Comparison of ENCODE assay signal across 11 mouse cellular contexts in the genomic region with DNA sequence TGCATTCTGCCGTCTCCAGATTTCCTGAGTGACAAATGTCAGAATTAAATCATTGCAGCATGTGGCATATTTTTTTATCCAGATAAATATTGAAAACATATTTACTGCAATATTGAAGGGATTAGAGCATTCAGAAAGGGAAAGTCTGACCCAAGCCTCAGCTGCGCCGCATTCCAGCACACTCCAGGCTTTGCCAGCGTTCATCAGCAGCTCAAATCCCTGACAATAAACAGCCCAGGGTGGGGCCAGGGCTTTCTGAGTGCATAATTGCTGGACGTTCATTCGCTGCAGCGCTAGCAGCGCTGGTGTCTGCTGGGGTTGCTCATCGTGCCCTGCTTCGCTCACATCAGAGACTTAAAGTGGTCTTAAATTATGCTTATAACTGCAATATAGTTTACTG.
A peak's percentile ranks its signal among the peaks of the same experiment; 100 is the strongest.
DNase-seq lines count a peak whose midpoint lies in the region; ATAC-seq and TF ChIP-seq lines count a peak whose summit lies in the region.
"Had no signal": no experiment of that assay in that cellular context is flagged by ENCODE, and none has a peak within 500 bp of the region (broad histone marks: within the 10 kb centered on the region; RNA-seq: fewer than 3 reads in every experiment).

No protein-coding gene starts in this region.

- H3K4me3 ChIP-seq in heart, postnatal 0 days (ENCODE audit: low read depth, low read length), result peak overlapping the region; percentile 14
- no peak overlapping the region for H3K4me3 ChIP-seq in heart, embryonic 10.5 days
- H3K4me3 ChIP-seq in forebrain, embryonic 14.5 days (ENCODE audit: low read depth, low read length), result no peak overlapping the region
- no peak overlapping the region for H3K4me3 ChIP-seq in lung, embryonic 16.5 days (ENCODE audit: low read length)
- H3K4me3 ChIP-seq: kidney, embryonic 15.5 days; liver, embryonic 13.5 days; stomach, embryonic 15.5 days had no signal

- no peaks in the 10 kb centered on the region for H3K9me3 ChIP-seq in heart, postnatal 0 days (replicated peaks; ENCODE audit: control insufficient read depth, low read length)
- no peaks in the 10 kb centered on the region for H3K9me3 ChIP-seq in heart, embryonic 10.5 days
- no peaks in the 10 kb centered on the region for H3K9me3 ChIP-seq in forebrain, embryonic 14.5 days (replicated peaks; ENCODE audit: control insufficient read depth, low read length)
- no peaks in the 10 kb centered on the region for H3K9me3 ChIP-seq in lung, embryonic 16.5 days (ENCODE audit: control insufficient read depth, low read length)
- H3K9me3 ChIP-seq: kidney, embryonic 15.5 days; liver, embryonic 13.5 days; stomach, embryonic 15.5 days had no signal

- H3K4me2 ChIP-seq in heart, postnatal 0 days (ENCODE audit: low read depth, low read length), result peak overlapping the region; percentile 40
- H3K4me2 ChIP-seq in forebrain, embryonic 14.5 days (ENCODE audit: low read length), result no peak overlapping the region
- H3K4me2 ChIP-seq in lung, embryonic 16.5 days (ENCODE audit: low read depth, low read length), result no peak overlapping the region
- H3K4me2 ChIP-seq: kidney, embryonic 15.5 days; liver, embryonic 13.5 days; stomach, embryonic 15.5 days had no signal

- H3K27ac ChIP-seq in heart, postnatal 0 days (ENCODE audit: low read depth), result no peak overlapping the region
- H3K27ac ChIP-seq in heart, embryonic 10.5 days, result no peak overlapping the region
- H3K27ac ChIP-seq in forebrain, embryonic 14.5 days (ENCODE audit: low read depth, low read length), result no peak overlapping the region
- H3K27ac ChIP-seq in lung, embryonic 16.5 days (ENCODE audit: low read length), result no peak overlapping the region
- H3K27ac ChIP-seq: kidney, embryonic 15.5 days; liver, embryonic 13.5 days; stomach, embryonic 15.5 days had no signal

- ATAC-seq in heart, postnatal 0 days (ENCODE audit: insufficient read depth, low read depth), result 0 out of 2 replicates have a peak, but pooled peaks have one; percentile 51
- peak; percentile 67 for ATAC-seq in forebrain, embryonic 14.5 days
- peak; percentile 51 for ATAC-seq in lung, embryonic 16.5 days (ENCODE audit: low read depth)
- ATAC-seq in frontal cortex, adult (ENCODE audit: low TSS enrichment), result no peak

- no peak for TF ChIP-seq EP300 in heart, postnatal 0 days (IDR thresholded peaks at IDR 0.05; ENCODE audit: low read depth)

- no peaks in the 10 kb centered on the region for H3K36me3 ChIP-seq in heart, postnatal 0 days (replicated peaks; ENCODE audit: control insufficient read depth, insufficient read depth, low read length)
- no peaks in the 10 kb centered on the region for H3K36me3 ChIP-seq in heart, embryonic 10.5 days
- H3K36me3 ChIP-seq in forebrain, embryonic 14.5 days (ENCODE audit: control insufficient read depth, insufficient read depth, low read length), result no peaks in the 10 kb centered on the region
- no peaks in the 10 kb centered on the region for H3K36me3 ChIP-seq in lung, embryonic 16.5 days (ENCODE audit: control insufficient read depth, insufficient read depth, low read length)
- H3K36me3 ChIP-seq: kidney, embryonic 15.5 days; liver, embryonic 13.5 days; stomach, embryonic 15.5 days had no signal

- H3K9ac ChIP-seq in heart, postnatal 0 days (replicated peaks; ENCODE audit: low read depth, low read length), result no peak overlapping the region
- H3K9ac ChIP-seq in forebrain, embryonic 14.5 days (ENCODE audit: low read length), result no peak overlapping the region
- no peak overlapping the region for H3K9ac ChIP-seq in lung, embryonic 16.5 days (ENCODE audit: low read length)
- H3K9ac ChIP-seq: kidney, embryonic 15.5 days; liver, embryonic 13.5 days; stomach, embryonic 15.5 days had no signal

- H3K27me3 ChIP-seq in heart, postnatal 0 days (ENCODE audit: control insufficient read depth, insufficient read depth, low read length), result no peaks in the 10 kb centered on the region
- H3K27me3 ChIP-seq in heart, embryonic 10.5 days (ENCODE audit: insufficient read depth, poor library complexity, severe bottlenecking), result no peaks in the 10 kb centered on the region
- H3K27me3 ChIP-seq in forebrain, embryonic 14.5 days (replicated peaks; ENCODE audit: control insufficient read depth, insufficient read depth, low read length), result no peaks in the 10 kb centered on the region
- no peaks in the 10 kb centered on the region for H3K27me3 ChIP-seq in lung, embryonic 16.5 days (ENCODE audit: control insufficient read depth, insufficient read depth, low read depth, low read length)
- H3K27me3 ChIP-seq: kidney, embryonic 15.5 days; liver, embryonic 13.5 days; stomach, embryonic 15.5 days had no signal

- DNase-seq in heart, postnatal 0 days (ENCODE audit: low spot score), result no peak
- DNase-seq in heart, embryonic 10.5 days (ENCODE audit: low spot score), result no peak
- DNase-seq in Muller cell, postnatal 12 days (ENCODE audit: inconsistent ontology term), result peak; percentile 74
- peak; percentile 41 for DNase-seq in forebrain, embryonic 14.5 days (ENCODE audit: low spot score)
- no peak for DNase-seq in ovary, postnatal 36 days (ENCODE audit: low spot score)
- no peak for DNase-seq in testis, postnatal 10 days (ENCODE audit: low spot score)
- DNase-seq: liver, embryonic 13.5 days had no signal

- 50% methylated on average over 10 of the region's 10 CpGs for WGBS in heart, postnatal 0 days
- 75% methylated on average over 10 of the region's 10 CpGs for WGBS in heart, embryonic 10.5 days
- 44% methylated on average over 10 of the region's 10 CpGs for WGBS in forebrain, embryonic 14.5 days
- 69% methylated on average over 10 of the region's 10 CpGs for WGBS in lung, embryonic 16.5 days

- no peak for TF ChIP-seq CTCF in heart, postnatal 0 days (IDR thresholded peaks at IDR 0.05; ENCODE audit: low read depth)

- no peaks in the 10 kb centered on the region for H3K4me1 ChIP-seq in heart, postnatal 0 days (ENCODE audit: control insufficient read depth, insufficient read depth)
- no peaks in the 10 kb centered on the region for H3K4me1 ChIP-seq in heart, embryonic 10.5 days
- no peaks in the 10 kb centered on the region for H3K4me1 ChIP-seq in forebrain, embryonic 14.5 days (ENCODE audit: control insufficient read depth, insufficient read depth, low read length)
- H3K4me1 ChIP-seq in lung, embryonic 16.5 days (replicated peaks; ENCODE audit: control insufficient read depth, insufficient read depth, low read length), result no peaks in the 10 kb centered on the region
- H3K4me1 ChIP-seq: kidney, embryonic 15.5 days; liver, embryonic 13.5 days; stomach, embryonic 15.5 days had no signal

Comparison
In these comparisons a context has a peak if more than half of its experiments do, and no peak if none do; other contexts are left out.
1. DNase-seq: peak in Muller cell, postnatal 12 days (single experiment) and forebrain, embryonic 14.5 days (single experiment); none in heart, postnatal 0 days (single experiment), heart, embryonic 10.5 days (single experiment), ovary, postnatal 36 days (single experiment) and testis, postnatal 10 days (single experiment).